13 mouse cellular contexts compared by ENCODE assay signal in genomic region chr5:112641131-112641530, GRCm38 (mm10).
A peak's percentile ranks its signal among the peaks of the same experiment; 100 is the strongest.
DNase-seq lines count a peak whose midpoint lies in the region; ATAC-seq and TF ChIP-seq lines count a peak whose summit lies in the region.
"Had no signal": no experiment of that assay in that cellular context is flagged by ENCODE, and none has a peak within 500 bp of the region (broad histone marks: within the 10 kb centered on the region; RNA-seq: fewer than 3 reads in every experiment).

No protein-coding gene starts in this region.

- H3K4me1 ChIP-seq in heart, embryonic 13.5 days: peaks cover 10% of the 10 kb centered on the region
- H3K4me1 ChIP-seq in testis, adult 2 months (ENCODE audit: control insufficient read depth, insufficient read depth, low read length): peaks cover 17% of the 10 kb centered on the region
- H3K4me1 ChIP-seq in midbrain, embryonic 11.5 days (ENCODE audit: control insufficient read depth, insufficient read depth, low read length): peaks cover 14% of the 10 kb centered on the region
- H3K4me1 ChIP-seq: liver, embryonic 15.5 days had no signal

- ATAC-seq in heart, embryonic 13.5 days (ENCODE audit: extremely low read depth, insufficient number of reproducible peaks, low FRiP score, low TSS enrichment): no peak
- ATAC-seq in midbrain, embryonic 11.5 days (ENCODE audit: low FRiP score): no peak
- no peak for ATAC-seq in megakaryocyte-erythroid progenitor cell, adult 5-6 weeks (replicated peaks; ENCODE audit: low FRiP score, low TSS enrichment, poor library complexity, severe bottlenecking)

- no peaks in the 10 kb centered on the region for H3K36me3 ChIP-seq in heart, embryonic 13.5 days
- no peaks in the 10 kb centered on the region for H3K36me3 ChIP-seq in testis, adult 2 months (ENCODE audit: control insufficient read depth, insufficient read depth, low read length)
- no peaks in the 10 kb centered on the region for H3K36me3 ChIP-seq in midbrain, embryonic 11.5 days (ENCODE audit: control insufficient read depth, insufficient read depth, low read length)
- H3K36me3 ChIP-seq: liver, embryonic 15.5 days had no signal

- intact Hi-C loops in heart, postnatal 36 days (cut with DNase I): no loop called here

- 16% methylated on average over 20 of the region's 20 CpGs for WGBS in heart, embryonic 13.5 days
- 7% methylated on average over 20 of the region's 20 CpGs for WGBS in midbrain, embryonic 11.5 days

- H3K4me3 ChIP-seq in heart, embryonic 13.5 days: no peak overlapping the region
- peak overlapping the region; percentile 77 for H3K4me3 ChIP-seq in testis, adult 2 months (ENCODE audit: control insufficient read depth, low read depth, low read length)
- H3K4me3 ChIP-seq in midbrain, embryonic 11.5 days (ENCODE audit: low read depth, low read length): no peak overlapping the region
- H3K4me3 ChIP-seq: liver, embryonic 15.5 days had no signal

- H3K27ac ChIP-seq in heart, embryonic 13.5 days (replicated peaks): no peak overlapping the region
- H3K27ac ChIP-seq in testis, adult 2 months (ENCODE audit: control insufficient read depth, insufficient read depth, low read depth, low read length): no peak overlapping the region
- no peak overlapping the region for H3K27ac ChIP-seq in midbrain, embryonic 11.5 days (ENCODE audit: low read depth, low read length)
- H3K27ac ChIP-seq: liver, embryonic 15.5 days had no signal

- no peak for DNase-seq in heart, postnatal 36 days
- no peak for DNase-seq in testis, postnatal 10 days (ENCODE audit: low spot score)
- DNase-seq in midbrain, embryonic 11.5 days (ENCODE audit: low spot score, missing footprints): peak; percentile 88
- DNase-seq in adrenal gland, postnatal 36 days: no peak
- DNase-seq in layer of hippocampus, postnatal 36 days: no peak
- DNase-seq: cerebellum, postnatal 36 days; heart, postnatal 4 days; layer of hippocampus, adult 9-11 months; thymus, adult 2 months had no signal

- no peak for TF ChIP-seq CTCF in testis, adult 2 months (IDR thresholded peaks at IDR 0.05; ENCODE audit: control insufficient read depth, insufficient read depth, insufficient replicate concordance, low read depth, low read length)

- TF ChIP-seq POLR2A in testis, adult 2 months (IDR thresholded peaks at IDR 0.05; ENCODE audit: control insufficient read depth, low read depth, low read length): no peak

- no peaks in the 10 kb centered on the region for H3K9me3 ChIP-seq in heart, embryonic 13.5 days
- H3K9me3 ChIP-seq in midbrain, embryonic 11.5 days (ENCODE audit: control insufficient read depth, low read length): peaks cover 2% of the 10 kb centered on the region; the same call in 1 of the 2 replicates
- H3K9me3 ChIP-seq: liver, embryonic 15.5 days had no signal

- H3K4me2 ChIP-seq in heart, embryonic 13.5 days: peak overlapping the region; percentile 40
- H3K4me2 ChIP-seq in midbrain, embryonic 11.5 days: peak overlapping the region; percentile 22
- H3K4me2 ChIP-seq: liver, embryonic 15.5 days had no signal

- no peak overlapping the region for H3K9ac ChIP-seq in heart, embryonic 13.5 days
- no peak overlapping the region for H3K9ac ChIP-seq in midbrain, embryonic 11.5 days (ENCODE audit: low read length)
- H3K9ac ChIP-seq: liver, embryonic 15.5 days had no signal

- peaks cover 85% of the 10 kb centered on the region for H3K27me3 ChIP-seq in heart, embryonic 13.5 days (replicated peaks)
- no peaks in the 10 kb centered on the region for H3K27me3 ChIP-seq in testis, adult 2 months (ENCODE audit: control insufficient read depth, insufficient read depth, low read length)
- H3K27me3 ChIP-seq in midbrain, embryonic 11.5 days (ENCODE audit: control insufficient read depth, insufficient read depth, low read length): no peaks in the 10 kb centered on the region
- H3K27me3 ChIP-seq: liver, embryonic 15.5 days had no signal
